Mouse (Mus musculus): ENCODE data around the gene Arl6ip5.

Gene Arl6ip5

GRCm38 (mm10) chr6:97210191-97210961, at the start of gene Arl6ip5:
Arl6ip5 (plus strand) TSS chr6:97210689.
- DNase-seq: peak; percentile 91

GRCm38 (mm10) chr6:97175716-97176115, 34.8 kb upstream of the Arl6ip5 start:
- peak; percentile 57 for DNase-seq

GRCm38 (mm10) chr6:97178491-97179366, 31.8 kb upstream of the Arl6ip5 start, which contains the start of gene Tmf1:
Tmf1 (minus strand) TSS chr6:97179122.
- DNase-seq: peak; percentile 96

- no peak for DNase-seq
These were observed 31.1 kb upstream of the Arl6ip5 start for GRCm38 (mm10) chr6:97179367-97179828.

GRCm38 (mm10) chr6:97200437-97200836, 10.1 kb upstream of the Arl6ip5 start:
- DNase-seq: no peak

GRCm38 (mm10) chr6:97202477-97202876, 8.0 kb upstream of the Arl6ip5 start:
- DNase-seq: no peak

GRCm38 (mm10) chr6:97204252-97204869, 6.1 kb upstream of the Arl6ip5 start:
- no peak for DNase-seq

GRCm38 (mm10) chr6:97204952-97205351, 5.5 kb upstream of the Arl6ip5 start:
- DNase-seq: peak; percentile 31

- peak; percentile 98 for DNase-seq
These were observed 5.0 kb upstream of the Arl6ip5 start, which contains the start of gene Uba3 for GRCm38 (mm10) chr6:97205439-97205885. Uba3 (minus strand) TSS chr6:97205647.

GRCm38 (mm10) chr6:97207085-97207484, 3.4 kb upstream of the Arl6ip5 start:
- DNase-seq: no peak

- DNase-seq: no peak
These were observed 2.1 kb upstream of the Arl6ip5 start for GRCm38 (mm10) chr6:97208406-97208805.

- no peak for DNase-seq
These were observed 1.3 kb upstream of the Arl6ip5 start for GRCm38 (mm10) chr6:97209201-97209600.

- DNase-seq: no peak
These were observed 738 bp upstream of the Arl6ip5 start for GRCm38 (mm10) chr6:97209751-97210150.

GRCm38 (mm10) chr6:97210962-97211601, 593 bp downstream of the Arl6ip5 start:
- DNase-seq: no peak

- DNase-seq: peak; percentile 34
These were observed 1.5 kb downstream of the Arl6ip5 start for GRCm38 (mm10) chr6:97211981-97212380.

GRCm38 (mm10) chr6:97216154-97216821, 5.8 kb downstream of the Arl6ip5 start:
- DNase-seq: no peak

- no peak for DNase-seq
These were observed 10.2 kb downstream of the Arl6ip5 start for GRCm38 (mm10) chr6:97220672-97221071.

- DNase-seq: no peak
These were observed 10.9 kb downstream of the Arl6ip5 start for GRCm38 (mm10) chr6:97221205-97222025.

GRCm38 (mm10) chr6:97222321-97222720, 11.8 kb downstream of the Arl6ip5 start:
- no peak for DNase-seq

GRCm38 (mm10) chr6:97222931-97223467, 12.5 kb downstream of the Arl6ip5 start:
- DNase-seq: no peak

GRCm38 (mm10) chr6:97223566-97223965, 13.1 kb downstream of the Arl6ip5 start:
- no peak for DNase-seq

Measured in kidney, adult 11 months (tissue).